Mouse (Mus musculus): Measurements from ENCODE around the gene Def8. TPM values are rescaled to one million over a fixed set of nuclear protein-coding genes. Genes with fewer than 3 reads are reported as not detected.
"Not testable (repeated sequence)": the region's sequence is repeated elsewhere in the genome, so short reads cannot be mapped to it uniquely, and the experiment has no call there.

Gene Def8
- total RNA-seq, 2 experiments from 2014 or later, result 67.6 to 68.8 TPM

DNA sequence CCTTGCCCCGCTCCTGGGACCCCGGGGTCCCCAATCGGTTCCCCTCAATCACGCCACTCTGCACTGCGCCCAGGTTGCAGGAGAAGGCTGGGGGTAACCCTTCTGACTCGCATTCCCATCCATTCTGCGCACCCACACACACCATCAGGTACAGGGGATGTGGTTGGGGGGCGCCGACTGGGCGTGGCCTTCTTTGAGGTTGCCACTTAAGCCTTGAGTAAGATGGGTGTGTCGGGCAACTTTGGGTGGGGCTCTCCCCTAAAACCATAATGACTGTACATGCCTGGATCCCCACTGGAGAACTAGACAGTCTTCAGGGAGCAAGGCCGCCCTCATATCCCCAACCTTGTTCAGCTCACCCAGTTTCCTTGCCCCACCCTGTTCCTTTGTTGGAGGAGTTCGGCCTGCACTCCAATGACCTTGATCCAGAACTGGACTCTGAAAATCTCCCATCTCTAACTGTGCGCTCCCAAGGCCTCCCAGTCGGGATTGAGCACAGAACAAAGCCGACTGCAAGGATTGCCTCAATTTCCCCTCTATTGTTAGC, 11.5 kb upstream of the Def8 start:
- intact Hi-C loops (cut with DNase I), result no loop called here
- peak in 1 of 2 experiments; percentile 55 for DNase-seq (ENCODE audit: low spot score in 2 of 2)

DNA sequence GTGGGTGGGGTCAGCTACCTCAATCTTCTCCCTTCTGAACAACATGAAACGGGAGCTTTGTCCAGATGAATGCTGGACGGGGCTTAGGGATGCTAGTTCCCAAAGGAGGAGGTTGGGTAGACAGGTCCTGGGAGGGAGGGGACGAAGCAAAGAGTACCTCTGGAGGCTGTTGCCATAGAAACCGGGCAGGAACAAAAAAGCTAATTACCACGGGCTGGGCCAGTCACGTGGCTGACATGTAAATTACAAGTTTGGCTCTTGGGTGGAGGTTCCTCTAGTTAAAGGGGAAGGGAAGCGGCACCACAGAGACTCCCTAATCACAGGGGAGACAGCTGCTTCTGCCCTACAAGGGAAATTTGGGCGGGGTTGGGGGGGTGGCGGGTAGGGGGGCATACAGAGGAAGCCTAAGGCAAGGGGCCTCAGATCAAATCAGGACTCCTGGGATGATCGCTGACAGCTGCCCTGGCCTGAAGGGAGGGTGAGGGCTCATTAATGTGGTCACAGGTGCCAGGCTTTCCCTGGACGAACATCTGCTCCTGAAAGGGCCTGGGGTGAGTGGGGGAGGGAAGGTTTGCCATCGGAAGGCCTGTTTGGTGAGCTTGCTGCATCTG, 10.7 kb upstream of the Def8 start:
- intact Hi-C loops (cut with DNase I), result no loop called here
- peak; percentile 85 to 95 for DNase-seq (ENCODE audit: low spot score in 2 of 2)

DNA sequence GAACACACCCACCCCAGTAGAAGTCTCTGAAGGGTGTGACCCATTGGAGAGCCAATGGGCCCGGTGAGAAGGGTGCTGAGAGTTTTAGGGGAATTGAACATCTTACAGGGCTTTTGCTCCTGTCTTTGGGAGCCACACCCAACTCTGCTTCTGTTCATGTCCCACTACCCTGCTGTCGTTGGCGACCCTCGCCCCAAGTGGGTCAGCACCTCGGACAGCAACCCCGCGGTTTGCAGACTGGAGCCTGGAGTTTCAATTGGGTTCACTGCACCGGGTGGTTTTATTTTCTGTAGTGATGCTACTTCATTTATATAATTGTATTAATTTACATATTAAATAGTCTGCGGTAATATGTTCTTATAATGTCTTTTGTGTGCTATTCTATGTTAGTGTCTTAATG, 9.1 kb upstream of the Def8 start:
- intact Hi-C loops (cut with DNase I), result no loop called here
- DNase-seq (ENCODE audit: low spot score in 2 of 2), result no peak

DNA sequence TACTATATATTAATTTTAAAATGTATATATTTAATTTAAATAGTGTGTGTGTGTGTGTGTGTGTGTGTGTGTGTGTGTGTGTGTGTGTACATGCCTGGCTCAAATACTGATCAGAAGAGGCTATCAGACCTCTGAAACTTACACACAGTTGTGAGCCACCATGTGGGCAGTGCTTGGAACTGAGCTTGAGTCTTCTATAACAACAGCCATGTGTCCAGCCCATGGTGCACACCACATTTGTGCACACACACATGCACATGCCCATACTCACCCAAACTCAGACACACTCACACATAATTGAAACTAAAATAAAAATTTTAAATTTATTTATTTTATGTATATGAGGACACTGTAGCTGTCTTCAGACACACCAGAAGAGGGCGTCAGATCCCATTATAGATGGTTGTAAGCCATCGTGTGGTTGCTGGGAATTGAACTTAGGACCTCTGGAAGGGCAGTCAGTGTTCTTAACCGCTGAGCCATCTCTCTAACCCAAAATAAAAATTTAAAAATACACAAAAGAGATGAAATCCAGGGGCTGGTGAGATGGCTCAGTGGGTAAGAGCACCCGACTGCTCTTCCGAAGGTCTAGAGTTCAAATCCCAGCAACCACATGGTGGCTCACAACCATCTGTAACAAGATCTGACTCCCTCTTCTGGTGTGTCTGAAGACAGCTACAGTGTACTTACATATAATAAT, 8.2 kb upstream of the Def8 start:
- DNase-seq (ENCODE audit: low spot score in 2 of 2); intact Hi-C loops (cut with DNase I): not testable (repeated sequence)

DNA sequence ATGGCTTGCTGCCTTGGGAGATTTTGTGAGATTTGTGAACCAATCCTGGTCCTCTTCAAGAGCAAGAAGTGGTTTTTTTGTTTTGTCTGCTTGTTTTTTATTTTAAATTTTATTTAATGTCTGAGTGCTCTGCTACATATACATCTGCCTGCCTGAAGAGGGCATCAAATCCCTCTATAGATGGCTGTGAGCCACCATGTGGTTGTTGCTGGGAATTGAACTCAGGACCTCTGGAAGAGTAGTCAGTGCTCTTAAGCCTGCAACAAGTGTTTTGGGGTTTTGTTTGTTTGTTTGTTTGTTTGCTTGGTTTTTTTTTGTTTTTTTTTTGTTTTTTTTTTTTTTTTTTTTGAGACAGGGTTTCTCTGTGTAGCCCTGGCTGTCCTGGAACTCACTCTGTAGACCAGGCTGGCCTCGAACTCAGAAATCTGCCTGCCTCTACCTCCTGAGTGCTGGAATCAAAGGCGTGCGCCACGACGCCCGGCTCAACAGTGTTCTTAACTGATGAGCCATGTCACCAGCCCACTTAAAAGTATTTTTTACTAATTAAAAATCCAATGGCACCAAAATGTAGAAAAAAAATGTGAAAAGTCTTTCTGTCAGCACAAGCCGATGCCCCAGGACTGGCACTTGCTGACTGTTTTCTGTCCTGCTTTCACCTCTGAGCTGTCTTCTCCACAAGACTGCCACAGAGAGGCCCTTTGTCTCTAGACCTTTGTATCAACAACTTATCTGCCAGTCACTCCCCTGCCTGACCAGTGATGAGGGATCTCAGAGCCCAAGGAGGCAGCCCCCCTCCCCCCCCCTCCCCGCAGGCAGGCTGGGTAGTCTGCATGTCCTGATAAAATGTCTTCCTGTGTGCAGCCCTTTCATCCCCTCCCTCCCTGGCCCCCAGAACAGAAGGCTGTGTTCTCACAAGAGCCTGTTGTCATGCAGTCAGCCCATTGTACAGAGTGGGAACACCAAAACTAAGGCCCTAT, 7.1 kb upstream of the Def8 start:
- peak in 1 of 2 experiments; percentile 62 for DNase-seq (ENCODE audit: low spot score in 2 of 2)
- intact Hi-C loops (cut with DNase I), result no loop called here

DNA sequence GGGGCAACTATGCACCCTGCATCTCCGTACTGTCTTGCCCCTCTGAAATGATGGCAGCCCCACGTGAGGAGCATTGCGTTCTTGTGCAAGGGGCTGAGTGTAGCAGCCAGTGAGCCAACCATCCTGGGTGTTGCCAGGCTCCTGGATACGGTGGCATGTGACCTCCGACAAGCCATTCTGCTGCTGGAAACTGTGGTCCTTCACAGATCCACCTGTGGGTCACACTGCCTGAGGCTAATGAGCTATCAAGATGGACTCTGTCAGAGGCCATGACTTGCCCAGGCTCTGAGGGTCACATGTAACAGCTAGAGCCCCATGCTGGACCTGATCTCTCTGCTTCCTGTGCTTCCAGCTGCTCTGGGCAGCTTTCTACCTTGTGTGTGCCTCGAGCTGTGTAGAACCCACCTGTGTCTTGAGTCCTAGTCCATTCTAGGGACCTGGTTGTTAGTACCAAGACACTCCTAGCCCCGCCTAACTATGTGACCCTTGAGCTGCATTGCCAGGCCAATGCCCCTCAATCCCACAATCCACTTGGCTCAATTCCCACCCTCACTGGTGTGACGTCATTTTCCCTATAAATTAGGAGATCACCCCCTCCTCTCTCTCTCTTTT, 6.3 kb upstream of the Def8 start:
- no peak for DNase-seq (ENCODE audit: low spot score in 2 of 2)
- intact Hi-C loops (cut with DNase I), result no loop called here

DNA sequence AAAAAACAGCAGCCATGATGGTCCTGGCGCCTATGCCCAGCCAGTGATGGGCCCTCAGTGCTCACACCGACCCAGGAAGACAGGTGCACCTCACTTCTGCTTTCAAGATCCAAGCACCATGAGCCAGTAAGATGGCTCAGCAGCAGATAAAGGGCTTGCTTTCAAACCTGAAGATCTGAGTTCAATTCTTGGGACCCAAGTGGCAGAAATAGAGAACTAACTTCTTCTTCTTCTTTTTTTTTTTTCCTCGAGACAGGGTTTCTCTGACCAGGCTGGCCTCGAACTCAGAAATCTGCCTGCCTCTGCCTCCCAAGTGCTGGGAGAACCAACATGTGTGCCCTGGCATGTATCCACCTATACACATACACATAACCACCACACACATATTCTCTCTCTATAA, 3.6 kb upstream of the Def8 start:
- intact Hi-C loops (cut with DNase I), result no loop called here

DNA sequence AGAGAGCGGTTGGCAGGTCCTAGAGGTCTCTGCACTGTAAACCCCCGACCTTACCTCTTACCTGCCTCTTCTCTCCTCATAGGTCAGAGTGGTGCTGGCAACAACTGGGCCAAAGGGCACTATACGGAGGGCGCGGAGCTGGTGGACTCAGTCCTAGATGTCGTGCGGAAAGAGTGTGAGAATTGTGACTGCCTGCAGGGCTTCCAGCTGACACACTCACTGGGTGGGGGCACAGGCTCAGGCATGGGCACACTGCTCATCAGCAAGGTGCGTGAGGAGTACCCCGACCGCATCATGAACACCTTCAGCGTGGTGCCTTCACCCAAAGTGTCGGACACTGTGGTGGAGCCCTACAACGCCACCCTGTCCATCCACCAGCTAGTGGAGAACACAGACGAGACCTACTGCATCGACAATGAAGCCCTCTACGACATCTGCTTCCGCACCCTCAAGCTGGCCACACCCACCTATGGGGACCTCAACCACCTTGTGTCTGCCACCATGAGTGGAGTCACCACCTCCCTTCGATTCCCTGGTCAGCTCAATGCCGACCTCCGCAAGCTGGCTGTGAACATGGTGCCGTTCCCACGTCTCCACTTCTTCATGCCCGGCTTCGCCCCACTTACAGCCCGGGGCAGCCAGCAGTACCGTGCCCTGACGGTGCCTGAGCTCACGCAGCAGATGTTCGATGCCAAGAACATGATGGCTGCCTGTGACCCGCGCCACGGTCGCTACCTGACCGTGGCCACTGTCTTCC, 2.6 kb upstream of the Def8 start:
- DNase-seq (ENCODE audit: low spot score in 2 of 2), result no peak
- intact Hi-C loops (cut with DNase I), result no loop called here

More for the DNA sequence above, 3.6 kb upstream of the Def8 start:
- no peak for DNase-seq (ENCODE audit: low spot score in 2 of 2)

DNA sequence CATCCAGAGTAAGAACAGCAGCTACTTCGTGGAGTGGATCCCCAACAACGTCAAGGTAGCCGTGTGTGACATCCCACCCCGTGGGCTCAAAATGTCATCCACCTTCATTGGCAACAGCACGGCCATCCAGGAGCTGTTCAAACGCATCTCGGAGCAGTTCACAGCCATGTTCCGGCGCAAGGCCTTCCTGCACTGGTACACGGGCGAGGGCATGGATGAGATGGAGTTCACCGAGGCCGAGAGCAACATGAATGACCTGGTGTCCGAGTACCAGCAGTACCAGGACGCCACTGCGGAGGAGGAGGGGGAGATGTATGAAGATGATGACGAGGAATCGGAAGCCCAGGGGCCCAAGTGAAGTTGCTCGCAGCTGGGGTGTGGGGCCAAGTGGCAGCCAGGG, 2.0 kb upstream of the Def8 start:
- intact Hi-C loops (cut with DNase I), result no loop called here
- no peak for DNase-seq (ENCODE audit: low spot score in 2 of 2)

DNA sequence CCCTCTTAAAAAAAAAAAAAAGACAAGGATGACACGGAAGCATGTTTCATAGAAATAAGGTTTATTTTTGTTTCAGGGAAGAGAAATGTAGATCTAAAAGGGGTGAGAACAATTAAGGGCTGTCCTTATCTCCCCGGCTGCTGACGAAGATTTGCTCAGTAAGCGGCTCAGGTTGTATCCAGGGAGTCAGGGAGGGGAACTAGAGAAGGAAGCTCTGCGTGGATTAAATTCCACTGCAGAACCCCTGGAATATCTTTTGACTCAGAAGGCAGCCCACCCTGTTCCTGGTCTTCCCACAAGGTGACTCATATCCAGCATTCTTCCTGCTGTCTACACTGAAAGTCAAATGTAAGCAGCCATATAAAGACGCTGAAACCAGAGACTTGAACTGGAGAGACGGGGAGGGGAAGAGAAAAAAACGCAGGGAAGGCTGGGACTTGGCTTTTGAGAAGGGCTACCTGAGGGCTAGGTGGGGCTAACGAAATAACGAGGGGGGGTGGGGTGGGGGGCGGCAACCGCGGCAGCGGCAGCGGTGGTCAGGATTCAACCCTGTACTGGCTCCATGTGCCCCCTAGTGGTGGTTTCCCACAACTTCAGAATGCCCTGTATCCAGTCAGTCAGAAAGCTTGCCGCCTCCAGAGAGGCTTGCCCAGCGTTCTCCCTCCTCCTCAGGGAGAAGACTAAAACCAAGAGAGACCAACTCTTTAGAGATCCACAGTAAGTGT, 1.1 kb upstream of the Def8 start:
- DNase-seq (ENCODE audit: low spot score in 2 of 2), result peak; percentile 85 to 93
- intact Hi-C loops (cut with DNase I), result loop anchor here (1.0 kb wide), 1 partner anchor 14 kb away; no protein-coding TSS in a partner anchor

DNA sequence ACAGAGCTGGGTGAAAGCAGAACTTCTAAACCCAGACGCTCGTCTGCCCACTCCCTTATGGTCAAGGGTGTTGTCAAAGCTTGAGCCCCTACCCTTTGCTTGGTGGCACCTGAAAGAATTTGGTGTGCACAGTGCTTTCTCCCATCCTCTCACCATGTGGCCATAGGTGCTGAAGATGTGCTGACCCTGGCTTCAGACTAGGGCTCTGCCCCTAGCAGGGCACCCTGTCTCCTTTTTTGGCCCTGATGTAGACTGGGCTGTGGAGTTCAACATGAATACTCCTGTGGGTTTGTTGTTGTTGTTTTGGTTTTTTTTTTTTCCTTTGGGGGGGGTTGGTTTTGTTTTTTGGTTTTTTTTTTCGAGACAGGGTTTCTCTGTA, 557 bp upstream of the Def8 start:
- DNase-seq (ENCODE audit: low spot score in 2 of 2), result no peak
- intact Hi-C loops (cut with DNase I), result loop anchor here (1.0 kb wide), 1 partner anchor 14 kb away; no protein-coding TSS in a partner anchor

DNA sequence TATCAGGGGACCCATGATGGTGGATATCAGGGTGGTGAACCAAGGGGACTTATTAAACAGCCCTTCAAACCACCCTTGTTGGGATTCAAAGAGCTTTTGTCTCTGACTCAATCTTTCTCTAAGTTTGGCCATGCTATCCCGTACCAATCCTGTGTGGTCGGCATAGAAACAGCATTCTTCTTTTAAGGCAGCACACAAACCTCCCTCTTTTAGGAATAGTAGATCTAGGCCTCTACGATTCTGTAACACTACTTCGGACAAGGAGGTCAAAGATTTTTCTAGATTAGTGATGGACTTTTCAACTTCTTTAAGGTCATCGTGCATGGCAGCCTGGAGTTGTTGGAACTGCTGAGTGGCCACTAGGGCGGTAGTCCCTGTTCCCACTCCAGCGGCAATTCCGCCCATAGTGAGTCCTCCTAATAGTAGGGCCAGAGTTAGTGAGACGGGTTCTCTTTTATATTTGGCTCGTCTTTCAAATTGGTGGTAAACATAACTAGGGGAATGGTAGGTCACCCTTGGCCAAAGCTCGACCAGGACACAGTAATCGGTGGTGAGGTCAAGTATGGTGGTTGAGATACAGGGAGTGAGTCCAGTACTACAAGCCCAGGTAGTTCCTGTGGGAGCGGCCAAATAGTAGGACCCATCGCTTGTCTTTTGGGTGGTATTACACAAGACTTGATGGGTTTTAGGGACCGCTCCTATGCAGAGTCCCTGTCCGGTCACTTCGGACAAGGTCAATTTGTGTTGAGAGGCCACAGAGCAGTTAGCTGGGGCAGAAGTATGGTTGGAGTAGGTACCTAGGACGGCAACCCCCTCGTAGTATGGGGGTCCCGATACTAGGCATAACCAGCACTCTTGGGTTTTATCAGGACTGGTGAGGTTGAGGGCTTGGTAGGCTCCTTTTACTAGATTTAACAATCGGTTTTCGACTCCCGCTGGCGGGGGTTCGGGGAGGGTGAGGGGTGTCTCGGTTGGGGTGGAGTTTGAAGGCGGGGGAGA, 3.5 kb downstream of the Def8 start:
- DNase-seq (ENCODE audit: low spot score in 2 of 2), result no peak
- intact Hi-C loops (cut with DNase I), result no loop called here

DNA sequence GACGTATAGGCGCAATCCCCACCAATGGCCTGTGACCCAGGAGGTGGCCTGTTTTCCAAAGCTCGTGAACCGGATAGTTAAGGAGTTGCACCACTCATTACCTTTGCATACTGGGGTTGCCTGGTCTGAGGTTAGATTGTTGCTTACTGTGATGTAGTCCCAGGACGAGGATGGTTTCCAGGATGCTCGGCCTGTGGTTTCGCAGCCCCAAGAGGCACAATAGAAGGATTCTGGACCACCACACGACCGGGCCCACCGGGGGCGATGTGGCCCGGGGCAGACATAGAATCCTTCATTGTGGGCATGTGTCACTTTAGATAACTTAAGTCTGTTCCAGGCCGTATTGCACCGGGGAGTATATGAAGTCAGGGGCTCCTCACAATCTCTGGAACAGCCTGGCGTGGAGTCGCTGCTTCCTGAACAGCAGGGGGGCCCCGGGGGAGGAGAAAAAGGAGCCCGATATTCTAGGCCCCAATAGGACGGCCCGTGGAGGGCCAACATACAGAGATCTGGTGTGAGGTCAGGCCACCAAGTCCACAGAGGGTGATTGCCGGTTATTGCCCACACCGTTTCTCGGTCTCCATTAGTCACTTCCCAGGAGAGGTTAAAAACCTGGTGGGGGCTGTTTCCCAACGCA, 4.4 kb downstream of the Def8 start:
- intact Hi-C loops (cut with DNase I), result no loop called here
- no peak for DNase-seq (ENCODE audit: low spot score in 2 of 2)

DNA sequence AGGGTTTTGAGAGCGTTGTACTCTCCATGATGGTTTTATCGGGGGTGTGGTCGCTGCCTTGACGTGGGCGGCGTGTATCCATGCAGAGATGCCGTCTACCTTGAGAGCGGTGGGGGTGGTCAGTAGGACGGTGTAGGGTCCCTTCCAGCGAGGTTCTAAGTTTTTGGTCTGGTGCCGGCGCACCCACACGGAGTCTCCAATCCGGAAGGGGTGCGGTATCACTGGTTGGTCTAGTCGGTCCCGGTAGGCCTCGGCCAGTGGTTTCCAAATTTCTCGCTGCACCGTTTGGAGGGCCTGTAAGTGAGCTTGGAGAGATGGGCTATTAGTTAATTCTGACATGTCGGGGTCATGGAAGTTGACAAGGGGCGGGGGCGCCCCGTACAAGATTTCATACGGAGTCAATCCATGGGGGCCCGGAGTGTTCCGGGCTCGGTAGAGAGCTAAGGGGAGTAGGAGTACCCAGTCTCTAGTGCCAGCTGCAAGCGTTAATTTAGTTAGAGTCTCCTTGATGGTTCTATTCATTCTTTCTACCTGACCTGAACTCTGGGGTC, 5.1 kb downstream of the Def8 start:
- no peak for DNase-seq (ENCODE audit: low spot score in 2 of 2)
- intact Hi-C loops (cut with DNase I), result no loop called here

DNA sequence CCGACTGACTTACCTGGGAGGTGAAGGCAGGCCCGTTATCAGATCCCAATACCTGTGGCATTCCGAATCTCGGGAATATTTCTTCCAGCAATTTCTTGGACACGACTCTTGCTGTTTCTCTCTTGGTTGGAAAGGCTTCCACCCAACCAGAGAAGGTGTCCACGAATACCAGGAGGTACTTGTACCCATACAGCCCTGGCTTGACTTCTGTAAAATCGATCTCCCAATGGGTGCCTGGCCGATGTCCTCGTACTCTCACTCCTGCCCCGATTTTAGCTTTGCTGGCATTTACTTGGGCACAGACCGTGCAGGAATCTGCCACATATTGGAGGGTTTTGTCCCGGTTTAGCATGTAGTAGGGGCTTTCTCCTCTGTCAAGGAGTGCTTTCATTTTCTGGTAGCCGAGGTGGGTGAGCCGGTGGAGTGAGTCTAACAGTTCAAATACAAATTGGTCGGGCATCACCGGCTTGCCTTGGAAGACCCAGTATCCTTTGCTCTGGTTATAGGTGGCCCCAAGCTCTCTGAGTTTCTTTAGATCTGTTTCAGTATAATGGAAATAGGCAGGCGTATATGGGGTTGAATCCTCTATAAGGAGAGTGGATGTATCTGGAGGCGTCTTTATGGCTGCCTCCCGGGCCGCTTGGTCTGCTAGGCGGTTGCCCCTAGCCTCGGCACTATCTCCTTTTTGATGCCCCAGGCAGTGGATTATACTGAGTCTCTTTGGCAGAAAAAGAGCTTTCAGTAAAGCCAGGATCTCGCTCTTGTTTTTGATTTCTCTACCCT, 5.8 kb downstream of the Def8 start:
- DNase-seq (ENCODE audit: low spot score in 2 of 2), result no peak
- intact Hi-C loops (cut with DNase I), result no loop called here

DNA sequence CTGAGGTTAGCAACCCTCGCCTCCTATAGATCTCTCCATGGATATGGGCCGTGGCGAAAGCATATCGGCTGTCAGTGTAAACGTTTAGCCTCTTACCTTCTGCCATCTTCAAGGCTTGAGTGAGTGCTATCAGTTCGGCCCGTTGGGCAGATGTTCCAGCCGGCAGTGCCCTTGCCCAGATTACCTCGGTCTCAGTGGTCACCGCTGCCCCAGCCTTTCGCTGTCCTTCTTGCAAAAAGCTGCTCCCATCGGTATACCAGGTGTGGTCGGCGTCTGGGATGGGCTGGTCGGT, 6.3 kb downstream of the Def8 start:
- intact Hi-C loops (cut with DNase I); DNase-seq (ENCODE audit: low spot score in 2 of 2): not testable (repeated sequence)
